Mouse (Mus musculus) bone marrow macrophage, adult 2 months (primary cell): ENCODE data around the gene Olfr1472.

ENCODE experiments used
- CTCF ChIP-seq: IDR thresholded peaks from 2 replicates; pipeline ENCODE4 v1.5.1; 2012; ENCODE audit warnings: low read depth, mild to moderate bottlenecking, low read length, moderate library complexity
- POLR2A ChIP-seq: IDR thresholded peaks from 2 replicates; pipeline ENCODE4 v1.6.1; 2012; ENCODE audit warnings: mild to moderate bottlenecking, low read depth, low read length, borderline replicate concordance

DNA sequence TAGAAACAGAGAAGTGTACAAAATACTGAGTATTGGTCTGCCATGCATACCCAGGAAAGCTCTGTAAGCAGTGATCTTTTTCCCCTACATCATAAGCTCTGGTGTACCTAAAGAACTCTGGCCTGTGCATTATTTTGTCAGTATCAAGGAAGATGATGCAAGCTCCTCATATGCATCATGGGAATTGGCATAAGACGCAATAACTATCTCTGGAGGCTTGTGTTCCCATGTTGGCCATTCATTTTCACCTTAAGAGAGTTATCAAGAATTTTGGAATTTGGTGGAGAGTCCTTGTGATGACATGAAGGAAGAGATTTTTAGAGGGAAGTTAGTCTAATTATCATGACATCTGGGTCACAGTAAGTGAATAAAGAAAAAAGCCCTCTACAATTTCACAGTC is at the start of gene Olfr1472:
- TF ChIP-seq POLR2A (no peak), CTCF (no peak)
